Comparison of ENCODE assay signal across 19 mouse cellular contexts in genomic region chr19:57975201-57975600, GRCm38 (mm10).
"Had no signal": no experiment of that assay in that cellular context is flagged by ENCODE, and none has a peak within 500 bp of the region (broad histone marks: within the 10 kb centered on the region; RNA-seq: fewer than 3 reads in every experiment).

No protein-coding gene starts in this region.

- H3K9me3 ChIP-seq: midbrain, embryonic 10.5 days; midbrain, embryonic 12.5 days; neural tube, embryonic 15.5 days had no signal

- H3K4me3 ChIP-seq: midbrain, embryonic 10.5 days; midbrain, embryonic 12.5 days; myocyte; neural tube, embryonic 13.5 days; neural tube, embryonic 15.5 days had no signal

- DNase-seq: lung, adult 18-20 months; lung, embryonic 14.5 days; lung, postnatal 10 days; lung, postnatal 4 days; midbrain, embryonic 14.5 days; retina, postnatal 1 day; right cerebral cortex, adult 18-20 months; right cerebral cortex, postnatal 25 days; right cerebral cortex, postnatal 4 days; spleen, adult 18-20 months; thymus, adult 18-20 months; thymus, postnatal 14 days; thymus, postnatal 36 days had no signal

- H3K27me3 ChIP-seq: midbrain, embryonic 12.5 days; neural tube, embryonic 13.5 days; neural tube, embryonic 15.5 days had no signal

- H3K4me1 ChIP-seq: midbrain, embryonic 10.5 days; midbrain, embryonic 12.5 days; neural tube, embryonic 13.5 days; neural tube, embryonic 15.5 days had no signal

- ATAC-seq: midbrain, embryonic 16.5 days had no signal
